Mouse (Mus musculus) heart, postnatal 4 days (tissue): ENCODE measurements around the gene Cdh23. TPM values are rescaled to one million over a fixed set of nuclear protein-coding genes. Genes with fewer than 3 reads are reported as not detected.
"Not testable (repeated sequence)": the region's sequence is repeated elsewhere in the genome, so short reads cannot be mapped to it uniquely, and the experiment has no call there.

Source experiments
- DNase-seq: peaks from one replicate; pipeline ENCODE4 v3.0.0; 2021
- total RNA-seq, 2 experiments: library from RNA; stranded (reverse); gene quantifications; 2 replicates each; pipeline ENCODE4 v1.2.3; 2021

Cdh23 gene
- total RNA-seq: 1 to 10 TPM; 4.0 to 4.4 TPM

DNA sequence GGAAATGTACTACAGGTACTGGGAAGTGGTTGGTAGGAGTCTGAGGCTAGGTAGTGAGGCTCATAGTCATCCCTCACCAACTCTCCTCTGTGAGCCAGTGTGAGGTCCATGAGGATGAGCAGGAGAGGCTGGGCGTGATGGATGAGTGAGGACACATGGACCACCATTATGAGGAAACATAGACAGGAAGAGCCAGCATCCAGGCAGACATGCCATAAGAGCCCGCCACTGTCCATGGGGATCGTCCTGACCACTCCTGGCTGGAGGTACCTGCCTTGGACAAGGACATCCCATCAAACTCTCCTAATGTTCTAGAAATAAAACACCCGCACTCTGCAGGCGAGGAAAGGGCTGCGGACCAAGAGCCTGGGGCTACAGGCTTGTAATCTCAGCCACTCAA lies at the start of gene Cdh23:
Cdh23 (minus strand) TSS at position 101 of the 400 bp plus-strand sequence.
- no peak for DNase-seq

DNA sequence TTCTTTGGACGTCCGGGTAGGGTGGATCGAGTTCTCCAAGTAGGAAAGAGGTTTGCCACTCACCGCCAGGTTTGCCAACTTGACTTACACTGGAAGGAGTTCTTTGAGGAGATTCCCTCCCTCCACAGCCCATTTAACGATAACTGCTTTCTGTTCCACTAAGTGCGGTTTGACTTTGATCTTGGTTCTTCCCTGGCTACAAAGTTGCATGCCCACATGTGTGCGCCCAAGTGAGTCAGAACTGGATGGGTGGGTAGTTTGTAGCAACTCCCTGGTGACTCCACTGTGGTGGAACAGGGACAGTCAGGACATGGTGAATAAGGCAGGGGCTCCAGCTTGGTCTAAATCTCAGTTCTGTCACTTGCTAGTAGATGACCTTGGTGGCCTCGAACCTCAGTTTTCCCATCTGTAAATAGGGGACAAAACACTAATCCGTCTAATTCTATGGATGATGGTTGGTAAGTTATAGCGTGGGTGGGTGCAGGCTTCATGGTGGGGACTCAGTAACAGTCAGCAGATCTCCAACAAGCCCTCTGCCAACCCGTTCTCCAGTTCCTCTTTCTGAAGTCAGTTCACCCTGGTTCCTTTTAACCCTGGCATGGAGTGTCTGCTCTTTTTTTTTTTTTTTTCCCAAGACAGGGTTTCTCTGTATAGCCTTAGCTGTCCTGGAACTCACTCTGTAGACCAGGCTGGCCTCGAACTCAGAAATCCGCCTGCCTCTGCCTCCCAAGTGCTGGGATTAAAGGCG lies 48.4 kb upstream of the Cdh23 start:
- no peak for DNase-seq

DNA sequence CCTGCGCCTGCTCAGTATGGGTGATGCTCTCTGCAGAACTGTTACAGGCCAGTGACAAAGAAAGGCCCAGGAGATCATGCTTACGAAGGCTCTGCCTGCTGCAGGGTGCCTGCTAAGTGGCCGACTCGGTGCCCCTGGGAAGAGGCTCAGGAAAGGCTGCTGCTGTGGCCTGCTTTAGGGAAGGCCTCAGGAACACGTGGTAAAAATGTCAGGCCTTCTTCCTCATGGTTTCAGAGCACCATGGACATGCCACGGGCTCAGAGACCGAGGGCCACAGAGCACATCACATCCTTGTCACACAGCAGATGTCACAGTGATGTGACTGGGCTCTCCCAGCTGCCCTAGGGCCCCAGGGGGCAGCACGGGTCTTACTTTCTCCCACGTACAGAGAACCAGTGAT lies 47.4 kb upstream of the Cdh23 start:
- DNase-seq: no peak

DNA sequence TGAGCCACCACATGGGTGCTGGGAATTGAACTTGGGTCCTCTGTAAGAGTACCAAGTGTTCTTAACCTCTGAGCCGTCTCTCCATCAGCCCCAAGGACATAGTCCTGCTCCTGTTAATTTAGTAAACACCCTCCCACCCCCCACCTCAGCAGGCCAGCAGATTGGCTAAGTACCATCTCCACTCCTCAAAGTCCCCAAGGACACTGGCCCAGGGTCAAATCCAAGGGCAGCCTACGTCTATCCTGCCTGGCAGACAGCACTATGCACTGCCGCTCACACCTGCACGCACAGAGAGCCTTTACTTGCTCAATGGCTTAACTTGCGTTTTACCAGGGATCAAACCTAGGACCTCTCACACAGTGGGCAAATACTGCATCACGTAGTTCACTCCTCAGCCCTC lies 46.7 kb upstream of the Cdh23 start:
- no peak for DNase-seq

DNA sequence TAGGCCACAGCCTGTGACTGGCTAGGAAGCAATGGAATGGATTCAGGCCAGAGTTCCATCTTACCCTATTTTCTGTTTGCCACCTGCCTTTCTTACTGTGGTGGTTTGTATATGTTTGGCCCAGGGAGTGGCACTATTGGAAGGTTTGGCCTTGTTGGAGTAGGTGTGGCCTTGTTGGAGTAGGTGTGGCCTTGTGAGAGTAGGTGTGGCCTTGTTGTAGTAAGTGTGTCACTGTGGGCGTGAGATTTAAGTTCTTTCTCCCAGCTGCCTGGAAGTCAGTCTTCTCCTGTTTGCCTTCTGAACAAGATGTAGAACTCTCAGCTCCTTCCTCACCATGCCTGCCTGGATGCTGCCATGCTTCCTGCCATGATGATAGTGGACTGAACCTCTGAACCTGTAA lies 46.0 kb upstream of the Cdh23 start:
- not testable (repeated sequence) for DNase-seq

DNA sequence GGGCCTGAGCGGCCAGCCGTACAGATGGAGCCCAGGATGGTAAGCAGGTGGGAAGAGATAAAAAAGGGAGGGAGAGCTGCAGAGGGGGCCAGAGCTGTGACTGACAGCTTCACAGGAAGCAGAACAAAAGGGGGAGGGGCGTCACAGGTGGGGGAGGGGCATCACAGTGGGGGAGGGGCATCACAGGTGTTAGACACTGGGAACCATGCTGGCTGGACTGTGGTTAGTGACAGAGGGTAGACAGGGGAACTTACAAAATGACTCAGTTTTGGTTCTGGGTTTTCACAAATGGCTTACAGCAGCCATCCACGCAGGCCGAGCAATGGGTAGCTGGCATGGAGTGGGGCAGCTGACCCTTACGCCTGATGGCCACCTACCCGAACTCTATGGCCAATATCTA lies 45.1 kb upstream of the Cdh23 start:
- no peak for DNase-seq

DNA sequence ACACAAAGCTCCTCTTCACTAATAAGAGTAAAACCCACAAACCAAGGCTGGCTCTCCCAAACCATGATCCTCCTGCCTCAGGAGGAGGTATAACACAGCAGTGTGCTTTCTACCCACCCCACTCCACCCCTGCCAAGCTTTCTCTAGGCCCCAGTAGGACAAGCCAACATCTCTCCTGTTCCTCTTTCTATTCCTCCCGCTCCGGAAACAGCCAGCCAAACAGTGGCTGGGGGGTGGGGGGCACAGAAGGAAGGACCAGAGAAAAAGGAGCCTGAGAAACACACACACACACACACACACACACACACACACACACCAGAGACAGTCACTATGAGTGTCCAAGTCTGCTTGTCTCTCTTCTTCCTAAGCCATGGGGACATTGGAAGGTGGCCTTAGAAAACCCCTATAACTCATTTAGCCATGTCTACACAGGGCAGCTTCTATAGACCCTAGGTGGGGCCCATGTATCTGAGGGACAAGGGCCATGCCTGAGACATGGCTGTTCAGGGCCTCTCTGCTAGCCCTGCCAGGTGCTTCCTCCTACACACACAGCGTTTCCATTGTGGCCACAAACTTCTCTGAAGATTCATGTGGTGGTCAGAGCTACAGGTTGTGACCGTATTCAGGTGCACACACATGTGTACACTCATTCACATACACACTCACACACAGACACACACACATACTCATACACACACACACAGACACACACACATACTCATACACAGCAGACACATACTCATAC lies 43.5 kb upstream of the Cdh23 start:
- DNase-seq: no peak

DNA sequence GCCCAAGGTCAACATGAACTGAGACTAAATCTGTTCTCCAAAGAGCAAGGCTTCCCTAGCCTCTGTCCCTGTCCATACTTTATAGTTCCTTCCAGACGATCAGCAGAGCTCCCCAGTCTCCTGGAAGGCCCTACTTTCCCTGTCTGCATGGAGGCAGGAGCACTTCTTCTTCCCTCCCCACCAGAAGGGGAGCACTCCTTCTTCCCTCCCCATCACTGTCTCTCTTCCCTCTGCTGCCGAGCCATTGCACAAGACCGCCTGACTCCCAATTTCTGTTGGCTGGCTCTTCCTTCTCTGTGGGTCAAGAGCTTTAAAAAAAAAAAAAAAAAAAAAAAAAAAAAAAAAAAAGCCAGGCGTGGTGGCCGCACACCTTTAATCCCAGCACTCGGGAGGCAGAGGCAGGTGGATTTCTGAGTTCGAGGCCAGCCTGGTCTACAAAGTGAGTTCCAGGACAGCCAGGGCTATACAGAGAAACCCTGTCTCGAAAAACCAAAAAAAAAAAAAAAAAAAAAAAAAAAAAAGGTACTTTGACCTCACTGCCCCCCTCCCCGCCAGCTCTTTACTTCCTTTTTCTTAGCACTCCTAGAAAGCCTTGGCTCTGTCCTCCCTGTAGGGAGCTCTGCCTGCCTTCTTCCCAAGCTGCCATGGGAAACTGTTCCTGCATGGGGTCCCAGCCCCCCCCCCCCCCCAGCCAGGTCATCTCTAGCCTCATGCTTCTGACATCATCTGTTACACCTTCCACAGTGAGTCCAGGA lies 41.8 kb upstream of the Cdh23 start:
- DNase-seq: no peak

DNA sequence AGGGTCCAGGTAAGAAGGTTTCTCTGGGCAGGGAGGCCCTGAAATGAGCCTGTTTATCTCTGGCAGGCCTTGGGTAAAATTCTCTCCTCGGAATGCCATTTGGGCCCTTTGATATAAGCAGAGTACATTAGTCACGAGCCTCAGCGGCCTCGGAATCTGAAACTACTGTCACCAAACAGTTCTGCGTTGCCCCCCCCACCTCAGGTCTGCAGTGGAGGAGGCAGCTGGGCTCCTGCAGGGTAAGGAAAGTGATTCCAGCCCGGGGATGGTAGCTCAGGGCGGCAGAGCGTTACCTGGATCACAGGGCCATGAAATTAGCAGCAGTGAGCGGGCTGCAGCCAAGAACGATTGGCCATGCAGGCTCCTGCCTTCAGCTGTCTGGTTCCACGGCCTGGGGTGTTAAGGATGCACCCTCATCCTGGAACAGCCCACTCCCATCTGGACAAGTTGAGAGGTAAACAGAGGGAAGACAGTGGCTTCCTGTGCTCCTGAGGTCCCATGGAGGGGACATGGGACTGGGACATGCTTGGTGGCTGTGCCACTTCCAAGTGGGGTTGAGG lies 41.0 kb upstream of the Cdh23 start:
- no peak for DNase-seq

DNA sequence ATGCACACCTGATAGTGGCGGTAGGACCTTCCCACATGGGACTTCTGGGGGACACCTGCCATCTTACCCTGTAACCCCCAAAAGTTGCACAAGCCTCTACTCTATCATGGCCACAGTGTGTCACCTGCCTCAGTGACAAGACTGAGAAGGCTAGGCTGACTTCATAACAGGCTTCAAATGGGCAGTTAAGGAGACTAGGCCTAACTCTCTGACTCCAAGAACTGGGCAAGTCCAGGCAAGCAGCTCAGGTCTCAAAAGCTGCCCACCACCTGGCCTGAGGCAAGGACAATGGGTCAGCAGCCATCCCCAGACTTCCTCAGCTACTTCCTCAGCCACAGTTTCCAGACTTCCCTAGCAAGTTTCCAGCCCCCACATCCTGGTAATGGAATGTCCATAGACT lies 39.4 kb upstream of the Cdh23 start:
- DNase-seq: no peak

DNA sequence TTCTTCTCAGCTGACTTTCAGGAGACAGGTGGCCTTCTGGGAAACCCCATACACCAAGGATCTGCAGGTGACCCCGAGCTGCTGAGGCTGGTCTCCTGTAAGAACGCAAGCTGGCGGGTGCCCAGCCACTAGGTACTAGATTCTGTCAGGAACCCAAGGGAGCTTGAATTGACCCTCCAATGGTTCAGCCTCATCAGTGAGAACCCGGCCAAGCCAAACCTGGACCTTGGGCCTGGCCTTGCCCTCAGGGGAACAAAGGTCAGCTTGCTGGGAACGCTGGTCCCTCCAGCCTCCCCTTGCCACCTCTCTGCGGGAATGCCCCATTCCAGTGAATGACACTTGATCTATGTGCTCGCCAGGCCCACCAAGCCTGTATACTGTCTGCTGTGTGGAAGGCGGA lies 37.2 kb upstream of the Cdh23 start:
- DNase-seq: no peak

DNA sequence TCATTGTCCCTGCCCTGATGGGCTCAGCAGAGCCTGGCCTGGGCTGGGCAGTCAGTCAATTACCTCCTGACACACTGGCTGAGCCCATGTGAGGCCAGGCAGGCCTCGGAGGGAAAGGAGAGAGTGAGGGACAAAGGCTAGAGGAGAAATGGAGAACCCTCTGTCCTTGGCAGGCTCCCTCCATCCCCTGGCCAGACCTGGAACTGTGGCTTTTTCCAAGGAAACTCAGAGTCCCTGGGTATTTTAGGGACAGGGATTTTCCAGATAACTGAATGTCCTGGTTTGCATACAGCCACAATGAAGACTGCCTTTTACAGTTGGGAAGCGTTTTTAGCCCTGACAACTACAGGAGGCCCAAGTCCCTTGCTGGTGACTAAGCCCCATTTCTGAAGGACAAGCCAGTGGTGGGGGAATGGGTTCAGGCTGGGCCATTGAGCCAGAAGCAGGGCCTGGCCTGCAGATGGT lies 36.1 kb upstream of the Cdh23 start:
- no peak for DNase-seq

DNA sequence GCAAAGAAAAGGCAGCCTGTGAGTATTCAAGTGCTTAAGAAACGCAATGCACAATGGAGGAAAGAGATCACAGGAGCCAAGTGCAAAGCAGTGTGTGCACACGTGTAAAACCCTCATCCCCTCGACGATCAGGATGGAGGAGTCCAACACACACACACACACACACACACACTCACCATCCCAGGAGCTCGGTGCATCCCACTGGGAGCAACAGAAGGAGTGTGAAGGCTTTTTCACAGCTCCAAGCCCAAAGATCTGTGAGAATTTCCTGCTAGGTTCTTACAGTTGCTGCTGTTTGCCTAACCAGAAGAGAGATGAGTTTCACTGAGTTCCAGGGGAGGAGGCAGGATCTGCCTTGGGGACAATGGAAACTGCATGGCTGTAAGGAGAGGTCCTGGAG lies 35.5 kb upstream of the Cdh23 start:
- no peak for DNase-seq

DNA sequence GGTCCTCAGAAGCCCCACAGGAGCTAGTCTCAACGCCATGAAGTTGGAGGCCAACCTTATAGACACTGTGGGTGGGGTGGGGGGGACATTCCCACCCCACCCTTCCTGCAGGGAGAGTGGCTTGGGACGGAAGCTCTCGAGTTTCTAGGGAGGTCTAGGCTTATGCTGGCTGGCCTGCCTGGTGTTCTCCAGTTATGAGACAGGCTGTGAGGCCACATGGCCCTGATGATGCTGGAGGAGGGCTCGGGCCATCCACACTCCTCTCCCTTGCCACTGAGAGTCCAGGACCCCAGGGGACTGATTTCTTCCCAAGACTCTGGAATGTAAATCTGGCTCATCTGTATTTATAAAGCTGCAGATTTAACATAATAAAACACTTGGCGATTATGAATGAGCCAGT lies 31.0 kb upstream of the Cdh23 start:
- DNase-seq: no peak

DNA sequence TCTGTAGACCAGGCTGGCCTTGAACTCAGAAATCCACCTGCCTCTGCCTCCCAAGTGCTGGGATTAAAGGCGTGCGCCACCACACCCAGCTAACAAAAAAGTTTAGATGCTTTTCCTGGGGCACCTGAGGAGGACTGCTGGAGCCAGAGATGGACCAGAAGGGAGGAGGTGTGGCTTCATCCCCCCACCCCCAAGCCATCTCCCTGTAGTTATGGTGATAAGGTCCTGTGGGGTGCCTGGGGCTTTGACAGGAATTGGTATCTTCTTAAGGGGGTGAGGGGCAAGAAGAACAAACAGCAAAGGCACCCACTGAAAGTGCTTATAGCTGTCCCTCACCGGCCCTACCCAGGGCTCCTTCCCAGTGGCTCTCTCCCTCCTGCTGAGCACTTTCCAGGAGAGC lies 30.6 kb upstream of the Cdh23 start:
- no peak for DNase-seq

DNA sequence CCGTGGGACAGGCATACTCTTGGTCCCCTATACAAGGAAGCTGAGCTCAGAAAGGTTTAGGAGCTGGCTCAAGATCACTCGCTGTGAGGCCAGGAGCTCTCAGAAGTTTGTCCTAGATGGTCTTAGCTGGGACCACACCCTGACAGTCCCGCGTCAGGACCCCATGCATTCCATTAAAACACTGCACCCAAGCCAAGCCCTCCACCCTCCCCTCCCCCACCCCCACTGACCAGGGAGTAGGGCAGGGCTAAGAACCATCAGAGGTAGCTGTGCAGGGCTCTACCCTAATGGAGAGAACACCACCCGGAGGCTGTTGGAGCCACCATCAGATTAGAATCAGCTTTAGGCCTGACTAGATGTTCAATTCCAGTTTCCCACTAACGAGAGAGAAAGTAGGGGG lies 28.2 kb upstream of the Cdh23 start:
- no peak for DNase-seq

DNA sequence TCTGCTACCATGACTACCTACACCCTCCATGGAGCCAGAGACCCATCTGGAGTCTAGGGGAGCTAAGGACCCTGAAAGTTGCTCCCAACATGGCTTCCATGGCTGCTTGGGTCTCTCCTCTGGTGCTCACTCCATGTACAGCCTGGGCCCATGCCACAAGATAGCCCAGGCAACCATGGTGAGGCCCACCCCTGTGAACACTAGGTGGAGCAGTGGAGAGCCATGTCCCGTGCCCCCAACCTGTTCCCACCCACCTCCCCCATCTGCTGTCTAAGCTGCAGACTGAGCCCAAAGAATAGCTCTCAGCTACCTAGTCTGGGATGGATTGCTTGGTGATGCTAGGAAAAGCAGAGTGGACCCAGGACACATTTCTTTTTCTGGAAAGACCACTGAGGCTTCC lies 27.1 kb upstream of the Cdh23 start:
- DNase-seq: no peak

DNA sequence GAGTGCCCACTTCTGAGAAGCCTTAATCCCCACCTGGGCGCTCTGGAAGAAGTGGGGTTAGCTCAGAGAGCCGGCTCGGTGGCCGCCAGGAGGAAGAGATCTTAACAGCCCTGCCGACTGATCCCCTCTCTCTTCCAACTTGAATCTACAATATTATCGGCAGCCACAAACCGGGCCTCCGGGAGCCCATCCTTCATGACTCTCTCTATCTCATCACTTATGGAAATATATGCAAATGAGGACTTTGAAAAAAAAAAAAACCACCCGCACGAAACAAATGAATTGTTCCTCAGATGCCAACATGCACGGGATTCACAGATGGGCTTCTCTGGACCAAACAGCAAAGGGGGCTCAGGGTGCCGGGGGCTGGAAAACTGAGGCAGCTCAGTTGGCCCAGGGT lies 25.4 kb upstream of the Cdh23 start:
- no peak for DNase-seq

DNA sequence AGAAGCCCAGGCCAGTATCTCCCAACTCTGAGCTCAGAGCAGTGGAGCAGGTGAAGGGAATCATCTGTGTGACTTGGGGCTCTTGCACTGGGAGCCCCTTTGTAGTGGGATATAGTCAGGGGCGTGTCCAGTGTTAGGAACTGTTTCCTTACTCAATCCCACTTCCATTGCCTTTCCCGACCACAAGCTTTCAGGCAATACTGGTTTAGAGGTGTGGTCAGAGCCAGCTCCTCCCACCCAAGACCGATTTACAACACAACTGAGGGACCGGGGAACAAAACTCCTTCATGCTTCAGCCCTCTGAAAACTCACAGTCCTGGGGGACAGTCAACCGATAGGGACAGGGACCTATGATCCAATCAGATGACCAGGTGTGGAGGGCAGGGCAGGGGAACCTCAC lies 24.2 kb upstream of the Cdh23 start:
- DNase-seq: no peak

DNA sequence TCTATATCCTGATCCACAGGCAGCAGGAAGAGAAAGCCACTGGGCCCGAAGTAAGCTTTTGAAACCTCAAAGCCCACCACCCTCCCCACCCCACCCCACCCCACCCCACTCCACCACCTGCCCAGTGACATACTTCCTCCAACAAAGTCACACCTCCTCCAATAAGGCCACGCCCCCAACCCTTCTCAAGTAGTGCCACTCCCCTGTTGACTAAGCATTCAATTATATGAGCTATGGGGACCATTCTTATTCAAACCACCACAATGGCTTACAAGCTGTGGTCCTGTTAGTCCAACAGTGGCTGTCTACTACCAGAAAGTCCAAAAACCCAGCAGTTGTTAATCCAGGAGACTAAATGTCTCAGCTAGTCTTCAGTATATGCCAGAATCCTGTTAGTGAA lies 22.2 kb upstream of the Cdh23 start:
- DNase-seq: no peak

DNA sequence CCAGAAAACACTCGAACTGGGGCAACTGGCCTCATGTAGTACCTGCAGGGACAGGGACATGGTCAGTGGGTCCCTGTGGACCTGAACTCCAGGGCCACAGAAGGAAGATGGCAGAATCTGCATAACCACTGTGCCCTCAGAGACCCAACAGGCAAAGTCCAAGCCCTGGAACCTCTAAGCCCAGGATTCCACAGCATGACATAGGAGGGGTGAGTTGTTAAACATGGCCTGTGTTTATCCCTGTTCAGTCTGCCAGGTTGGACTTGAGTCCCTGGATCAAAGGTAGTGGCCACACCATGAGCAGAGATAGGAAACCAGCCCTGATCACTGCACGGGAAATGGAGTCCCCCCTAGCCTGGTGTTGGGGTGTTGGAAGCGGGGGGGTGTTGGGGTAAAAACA lies 20.2 kb upstream of the Cdh23 start:
- DNase-seq: no peak

DNA sequence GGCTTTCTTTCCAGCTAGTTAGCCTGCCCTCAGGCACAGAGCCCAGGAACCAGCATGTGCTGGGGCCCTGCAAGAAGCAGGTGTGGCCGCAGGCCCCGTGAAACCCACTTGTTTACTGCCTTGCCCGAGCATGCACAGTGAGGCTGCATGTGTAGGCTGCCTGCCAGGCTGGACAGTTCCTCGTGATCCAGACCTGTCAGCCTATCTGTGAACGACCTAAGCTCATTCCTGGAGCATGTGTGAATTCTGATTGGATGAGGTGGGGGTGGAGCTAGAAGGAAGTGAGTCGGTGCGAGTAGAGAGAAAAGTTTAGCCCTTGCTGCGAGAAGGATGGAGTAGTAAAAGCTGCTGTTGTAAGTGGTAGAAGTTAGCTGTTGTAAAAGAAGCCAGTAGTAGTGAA lies 16.0 kb upstream of the Cdh23 start:
- not testable (repeated sequence) for DNase-seq

DNA sequence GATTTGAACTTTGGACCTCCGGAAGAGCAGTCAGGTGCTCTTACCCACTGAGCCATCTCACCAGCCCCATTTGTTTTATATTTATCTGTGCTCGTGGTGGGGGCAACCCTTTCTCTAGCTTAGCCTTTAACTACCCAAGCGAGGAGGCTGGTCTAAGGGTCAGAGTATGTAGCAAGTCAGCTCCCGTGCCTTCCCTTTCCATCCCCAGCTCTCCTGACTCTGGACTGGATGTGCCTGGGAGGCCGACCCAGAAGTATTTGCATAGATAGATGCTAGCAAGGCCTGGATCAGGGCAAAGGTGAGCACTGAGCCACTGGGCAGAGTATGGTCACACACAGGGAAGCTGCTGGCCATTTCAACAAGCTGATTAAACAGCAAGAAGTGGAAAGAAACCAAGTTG lies 12.5 kb upstream of the Cdh23 start:
- DNase-seq: no peak
